Mouse (Mus musculus) ovary, adult 10 weeks (tissue): ENCODE results near the gene Grik3. TPM values are rescaled to one million over a fixed set of nuclear protein-coding genes. Genes with fewer than 3 reads are reported as not detected.

Experiments used
- polyA plus RNA-seq: library from polyadenylated mRNA; stranded (reverse); fragments of 350-450 nt; fragmentation: Illumina TruSeq; extraction: RNeasy Lipid Tissue Mini Kit (QIAGEN cat#74804); gene quantifications from one replicate; pipeline ENCODE4 v1.2.3, GENCODE M21; 2014

The Grik3 gene
- polyA plus RNA-seq: 3.5 TPM

DNA sequence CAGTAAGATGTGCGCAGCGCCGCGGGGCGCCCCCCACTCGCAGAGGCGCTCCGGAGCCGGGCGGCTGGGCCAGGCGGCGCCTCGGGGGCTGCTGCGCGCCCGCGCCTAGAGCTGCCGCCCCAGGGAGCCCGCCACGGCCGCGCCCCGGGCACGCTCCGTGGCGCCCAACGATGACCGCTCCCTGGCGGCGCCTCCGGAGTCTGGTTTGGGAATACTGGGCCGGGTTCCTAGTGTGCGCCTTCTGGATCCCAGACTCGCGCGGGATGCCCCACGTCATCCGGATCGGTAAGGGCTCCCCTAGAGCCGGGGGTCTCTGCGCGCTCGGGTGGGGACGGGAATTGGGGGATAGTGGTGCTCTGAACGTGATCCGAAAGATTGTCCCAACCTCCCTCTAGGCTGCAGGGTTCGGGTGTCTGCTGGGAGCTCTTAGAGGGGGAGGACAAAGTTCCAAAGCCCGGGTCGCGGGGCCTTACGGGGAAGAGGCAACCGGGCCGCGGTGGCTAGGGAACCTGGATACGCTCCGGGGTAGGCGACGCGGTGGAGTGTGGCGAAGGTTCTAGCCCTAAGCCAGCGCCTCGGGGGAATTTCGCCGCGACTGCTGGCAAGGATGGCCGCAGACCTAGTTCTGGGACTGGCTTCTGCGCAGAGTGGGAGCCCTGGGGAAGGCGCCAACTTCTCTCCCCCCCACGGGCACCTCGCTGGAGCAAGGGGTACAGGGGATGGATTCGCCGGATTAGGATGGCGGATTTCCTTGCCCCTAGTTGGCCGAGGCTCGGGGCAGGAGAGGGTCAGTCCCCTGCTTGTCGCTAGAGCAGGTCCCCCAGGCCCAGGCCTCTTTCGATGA lies at the start of gene Grik3:
TSS of gene Grik3 (plus strand) at position 40 of the 844 bp plus-strand sequence.

